Mouse (Mus musculus) testis, postnatal 10 days (tissue): ENCODE results near the gene Fars2.
A peak's percentile ranks its signal among the peaks of the same experiment; 100 is the strongest.

Experiments
- DNase-seq: peaks from one replicate; pipeline ENCODE4 v3.0.0; 2021; ENCODE audit warnings: low spot score

Gene Fars2

GRCm38 (mm10) chr13:36683581-36683980 lies 566.4 kb downstream of the Fars2 start:
- DNase-seq: no peak

- DNase-seq: no peak
These were observed 578.4 kb downstream of the Fars2 start for GRCm38 (mm10) chr13:36695516-36696201.

- no peak for DNase-seq
These were observed 579.1 kb downstream of the Fars2 start for GRCm38 (mm10) chr13:36696351-36696771.

GRCm38 (mm10) chr13:36707088-36707690 lies 590.0 kb downstream of the Fars2 start:
- no peak for DNase-seq

- no peak for DNase-seq
These were observed 596.9 kb downstream of the Fars2 start for GRCm38 (mm10) chr13:36714101-36714500.

GRCm38 (mm10) chr13:36716708-36717107 lies 599.5 kb downstream of the Fars2 start:
- DNase-seq: no peak

GRCm38 (mm10) chr13:36717376-36717775 lies 600.2 kb downstream of the Fars2 start:
- no peak for DNase-seq

GRCm38 (mm10) chr13:36720297-36721017 lies 603.2 kb downstream of the Fars2 start:
- DNase-seq: no peak

- DNase-seq: no peak
These were observed 605.1 kb downstream of the Fars2 start for GRCm38 (mm10) chr13:36722309-36722708.

- DNase-seq: no peak
These were observed 606.6 kb downstream of the Fars2 start for GRCm38 (mm10) chr13:36723726-36724300.

- peak; percentile 63 for DNase-seq
These were observed 607.6 kb downstream of the Fars2 start for GRCm38 (mm10) chr13:36724533-36725470.

GRCm38 (mm10) chr13:36725881-36726280 lies 608.7 kb downstream of the Fars2 start:
- DNase-seq: no peak

GRCm38 (mm10) chr13:36726551-36726950 lies 609.3 kb downstream of the Fars2 start:
- DNase-seq: no peak

GRCm38 (mm10) chr13:36726951-36727778 lies 610.0 kb downstream of the Fars2 start:
- DNase-seq: no peak

- no peak for DNase-seq
These were observed 610.7 kb downstream of the Fars2 start for GRCm38 (mm10) chr13:36727779-36728470.

- DNase-seq: no peak
These were observed 611.3 kb downstream of the Fars2 start for GRCm38 (mm10) chr13:36728509-36728908.

GRCm38 (mm10) chr13:36729731-36730340 lies 612.6 kb downstream of the Fars2 start:
- no peak for DNase-seq

- no peak for DNase-seq
These were observed 613.1 kb downstream of the Fars2 start for GRCm38 (mm10) chr13:36730341-36730761.
